Mouse (Mus musculus): Measurements from ENCODE around the gene Fkbp3.

DNA sequence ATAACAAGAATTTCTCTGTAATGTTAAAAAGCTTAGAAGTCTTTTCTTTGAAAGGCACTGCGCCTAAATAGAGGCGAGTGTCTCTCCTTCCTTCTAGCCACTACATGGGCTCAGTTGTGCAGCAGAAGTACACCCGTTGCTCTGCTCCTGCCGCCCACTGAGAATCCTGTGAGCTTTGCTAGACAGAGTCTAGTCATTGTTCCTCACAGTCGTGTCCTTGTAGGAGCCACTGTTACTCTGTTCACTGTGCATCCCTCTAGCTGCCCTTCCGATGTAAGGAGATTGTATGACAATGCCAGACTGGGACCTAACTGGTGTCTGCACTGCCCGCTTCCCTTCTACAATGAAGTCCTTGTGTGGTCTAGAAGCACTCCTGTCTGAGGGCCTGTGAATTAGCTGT lies 45.2 kb upstream of the Fkbp3 start:
- TF ChIP-seq CTCF (IDR thresholded peaks at IDR 0.05) (no peak), EP300 (IDR thresholded peaks at IDR 0.05) (no peak)
